Mouse (Mus musculus) G1E (cell line): ENCODE data around the gene Gm45799.

Source experiments
- CTCF ChIP-seq: IDR thresholded peaks from 2 replicates; pipeline ENCODE4 v1.5.1; 2012; ENCODE audit warnings: low read depth, low read length, inconsistent platforms, mixed read lengths
- GATA1 ChIP-seq: IDR thresholded peaks from 2 replicates; pipeline ENCODE4 v1.6.1; 2012; ENCODE audit warnings: borderline replicate concordance, low read length, inconsistent platforms, mixed read lengths

DNA sequence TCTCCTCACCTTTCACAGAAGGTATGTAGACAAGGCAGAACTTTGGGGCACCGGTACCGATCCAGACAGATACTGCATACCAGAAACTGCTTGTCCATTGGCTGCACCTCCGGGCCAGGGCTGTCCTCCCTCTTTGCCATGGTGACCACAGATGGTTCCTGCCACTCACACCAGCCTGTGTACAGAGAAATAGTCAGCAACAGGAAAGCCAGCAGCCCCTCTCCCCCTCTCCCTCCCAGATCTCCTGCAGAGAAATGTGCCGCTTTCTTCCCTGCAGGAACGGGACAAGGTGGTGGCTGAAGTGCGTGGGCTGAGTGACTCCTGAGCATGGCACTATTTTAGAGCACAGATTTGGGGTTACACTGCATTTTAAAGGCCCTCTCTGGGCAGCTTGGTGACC is 15.0 kb upstream of the Gm45799 start:
- no peak for TF ChIP-seq CTCF
- TF ChIP-seq GATA1: no peak
